Mouse (Mus musculus) erythroblast, embryonic 14.5 days (primary cell): ENCODE measurements at regions not wholly inside any gene's neighbourhood (a gene's known extent, or its start where the extent isn't known, plus 50 kb on each side); places are given as distances from the start of the nearest gene placed in this dataset.

ENCODE experiments used
- GATA1 ChIP-seq: IDR thresholded peaks from 2 replicates; pipeline ENCODE4 v1.6.1; 2012; ENCODE audit warnings: low read length, inconsistent platforms, mixed read lengths
- TAL1 ChIP-seq: IDR thresholded peaks from 3 replicates; pipeline ENCODE4 v1.6.1; 2012; ENCODE audit warnings: low read length, inconsistent platforms, mixed read lengths

DNA sequence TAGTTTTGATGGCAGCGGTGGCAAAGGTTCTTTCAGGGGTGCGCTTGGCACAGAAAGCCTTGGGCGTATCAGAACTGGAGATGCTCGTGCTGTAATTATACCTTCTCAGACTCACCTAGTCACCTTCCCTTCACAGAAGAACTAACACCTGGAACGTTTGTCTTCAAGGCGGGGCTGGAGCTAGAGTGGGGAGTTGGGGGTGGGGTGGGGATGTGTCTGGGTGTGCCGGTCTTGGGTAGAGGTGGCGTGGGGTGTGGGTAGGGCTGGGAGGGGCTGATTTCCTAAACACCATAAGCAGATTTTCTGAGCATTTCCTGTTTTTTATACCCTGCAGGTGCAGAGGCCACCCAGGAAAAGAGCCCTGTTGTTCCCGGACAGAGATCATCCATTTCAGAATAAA is 274.5 kb upstream of the Auts2 start:
- no peak for TF ChIP-seq GATA1
- TF ChIP-seq TAL1, result no peak
